ENCODE assay signal across 8 mouse cellular contexts in genomic region chr4:150060469-150061170, GRCm38 (mm10). TPM values are rescaled to one million over a fixed set of nuclear protein-coding genes. Genes with fewer than 3 reads are reported as not detected.
A peak's percentile ranks its signal among the peaks of the same experiment; 100 is the strongest.
DNase-seq lines count a peak whose midpoint lies in the region; ATAC-seq and TF ChIP-seq lines count a peak whose summit lies in the region.

No protein-coding gene starts in this region.

- H3K4me3 ChIP-seq in spleen, adult 2 months (ENCODE audit: extremely low read depth, insufficient read depth, insufficient read length): no peak overlapping the region
- no peak overlapping the region for H3K4me3 ChIP-seq in stomach, embryonic 14.5 days (ENCODE audit: low read depth, low read length)

- no peak overlapping the region for H3K4me2 ChIP-seq in stomach, embryonic 14.5 days (replicated peaks; ENCODE audit: low read depth, low read length)

- TF ChIP-seq POLR2A in spleen, adult 2 months (IDR thresholded peaks at IDR 0.05; ENCODE audit: low read depth, low read length): no peak

- no peaks in the 10 kb centered on the region for H3K27me3 ChIP-seq in spleen, adult 2 months (ENCODE audit: control insufficient read depth, insufficient read depth, low read length)
- H3K27me3 ChIP-seq in stomach, embryonic 14.5 days (ENCODE audit: control insufficient read depth, insufficient read depth, low read length): no peaks in the 10 kb centered on the region

- H3K27ac ChIP-seq in spleen, adult 2 months (ENCODE audit: insufficient read depth, low read length): peak overlapping the region; percentile 2; the same call in 1 of the 2 replicates
- H3K27ac ChIP-seq in stomach, embryonic 14.5 days (ENCODE audit: low read length): peak overlapping the region; percentile 44

- ATAC-seq in stomach, embryonic 14.5 days (ENCODE audit: insufficient number of reproducible peaks, insufficient read depth, low FRiP score, low read depth): no peak

- H3K9me3 ChIP-seq in stomach, embryonic 14.5 days (ENCODE audit: control insufficient read depth, low read depth, low read length): no peaks in the 10 kb centered on the region

- no peak overlapping the region for H3K9ac ChIP-seq in stomach, embryonic 14.5 days (replicated peaks; ENCODE audit: low read depth, low read length)

- no peaks in the 10 kb centered on the region for H3K36me3 ChIP-seq in spleen, adult 2 months (ENCODE audit: control insufficient read depth, insufficient read depth, low read length)
- H3K36me3 ChIP-seq in stomach, embryonic 14.5 days (ENCODE audit: control insufficient read depth, insufficient read depth, low read length): no peaks in the 10 kb centered on the region

- no peak for TF ChIP-seq CTCF in spleen, adult 2 months (IDR thresholded peaks at IDR 0.05; ENCODE audit: extremely low read depth, insufficient read depth, insufficient read length, insufficient replicate concordance)

- WGBS in spleen, adult 2 months: 48% methylated on average over 23 of the region's 23 CpGs
- 44% methylated on average over 23 of the region's 23 CpGs for WGBS in stomach, embryonic 14.5 days

- DNase-seq in spleen, adult 2 months (ENCODE audit: low read depth in 1 of 2, low spot score in 2 of 2): no peak
- DNase-seq in spleen, postnatal 4 days (ENCODE audit: low spot score in 2 of 2): no peak
- DNase-seq in kidney, adult 18-20 months: peak; percentile 23
- peak; percentile 39 to 54 for DNase-seq in lung, adult 18-20 months
- no peak for DNase-seq in T-cell, adult 2 months (ENCODE audit: low spot score)
- no peak for DNase-seq in layer of hippocampus, postnatal 36 days
- no peak for DNase-seq in cerebellum, postnatal 10 days

- H3K4me1 ChIP-seq in spleen, adult 2 months (ENCODE audit: control insufficient read depth, insufficient read depth, insufficient read length): peaks cover 16% of the 10 kb centered on the region; the same call in 1 of the 2 replicates
- peaks cover 18% of the 10 kb centered on the region for H3K4me1 ChIP-seq in stomach, embryonic 14.5 days (ENCODE audit: control insufficient read depth, insufficient read depth, low read length)

RNA-seq across cellular contexts. Expression of gene Gpr157, which starts 26.5 kb away (rescaled TPM):
- polyA plus RNA-seq in spleen, adult 2 months (2012; rRNA removed): 4.2 and 5.8 TPM in 2 replicates
- 0.39 and 0.86 TPM in 2 replicates for polyA plus RNA-seq in stomach, embryonic 14.5 days (2014; fragmentation: Nextera tagmentation; extraction: Ambion mirVana)
- 1 to 10 TPM; 1.2 to 1.3 TPM for total RNA-seq in layer of hippocampus, postnatal 36 days (2021)

RNA-seq across cellular contexts. Expression of gene H6pd, which starts 51.8 kb away (rescaled TPM):
- polyA plus RNA-seq in spleen, adult 2 months (2012; rRNA removed): 36.1 and 45.6 TPM in 2 replicates
- 8.8 and 10.2 TPM in 2 replicates for polyA plus RNA-seq in stomach, embryonic 14.5 days (2014; fragmentation: Nextera tagmentation; extraction: Ambion mirVana)
- total RNA-seq in layer of hippocampus, postnatal 36 days (2021): 1 to 10 TPM; 7.2 to 10.0 TPM

RNA-seq across cellular contexts. Expression of gene Slc2a5, which starts 58.5 kb away (rescaled TPM):
- 0.05 and 0.18 TPM in 2 replicates for polyA plus RNA-seq in spleen, adult 2 months (2012; rRNA removed)
- 1.1 TPM in 2 replicates for polyA plus RNA-seq in stomach, embryonic 14.5 days (2014; fragmentation: Nextera tagmentation; extraction: Ambion mirVana)
- 1 to 10 TPM; 3.8 to 5.7 TPM for total RNA-seq in layer of hippocampus, postnatal 36 days (2021)

Comparison
In these comparisons a context has a peak if more than half of its experiments do, and no peak if none do; other contexts are left out.
1. DNase-seq: peak in kidney, adult 18-20 months (single experiment) and lung, adult 18-20 months (2 of 2); none in spleen, adult 2 months (0 of 2), spleen, postnatal 4 days (0 of 2), T-cell, adult 2 months (single experiment), layer of hippocampus, postnatal 36 days (0 of 2) and cerebellum, postnatal 10 days (0 of 2).